Mouse (Mus musculus): ENCODE results near the gene Snx29. TPM values are rescaled to one million over a fixed set of nuclear protein-coding genes. Genes with fewer than 3 reads are reported as not detected.

Gene Snx29
- polyA plus RNA-seq, 1 experiment from 2014 or later: 13.2 TPM

- no peak overlapping the region for H3K4me2 ChIP-seq
- WGBS: 79% methylated on average over 10 of the region's 10 CpGs
- ATAC-seq (ENCODE audit: insufficient number of reproducible peaks, low FRiP score, low TSS enrichment, low read depth): no peak
Observed at GRCm38 (mm10) chr16:11589782-11590695, 267.3 kb downstream of the Snx29 start.

GRCm38 (mm10) chr16:11596599-11596998, 273.9 kb downstream of the Snx29 start:
- Histone ChIP-seq H3K4me1 (no peaks in the 10 kb centered on the region), H3K9ac (no peak overlapping the region), H3K4me3 (no peak overlapping the region), H3K4me2 (no peak overlapping the region), H3K36me3 (no peaks in the 10 kb centered on the region), H3K9me3 (no peaks in the 10 kb centered on the region), H3K27ac (no peak overlapping the region), H3K27me3 (no peaks in the 10 kb centered on the region)
- 86% methylated on average over 3 of the region's 3 CpGs for WGBS
- ATAC-seq (ENCODE audit: insufficient number of reproducible peaks, low FRiP score, low TSS enrichment, low read depth): no peak

More at GRCm38 (mm10) chr16:11589782-11590695, 267.3 kb downstream of the Snx29 start:
- H3K27ac ChIP-seq: no peak overlapping the region
- no peaks in the 10 kb centered on the region for H3K27me3 ChIP-seq
- H3K4me3 ChIP-seq: no peak overlapping the region
- 0 out of 2 replicates have a peak, but pooled peaks cover 3% of the 10 kb centered on the region for H3K36me3 ChIP-seq
- H3K9me3 ChIP-seq: no peaks in the 10 kb centered on the region
- no peak overlapping the region for H3K9ac ChIP-seq
- no peaks in the 10 kb centered on the region for H3K4me1 ChIP-seq

GRCm38 (mm10) chr16:11597769-11598168, 275.1 kb downstream of the Snx29 start:
- no peaks in the 10 kb centered on the region for H3K9me3 ChIP-seq
- no peak overlapping the region for H3K4me3 ChIP-seq
- no peak overlapping the region for H3K4me2 ChIP-seq
- ATAC-seq (ENCODE audit: insufficient number of reproducible peaks, low FRiP score, low TSS enrichment, low read depth): no peak
- H3K27ac ChIP-seq: no peak overlapping the region
- H3K27me3 ChIP-seq: no peaks in the 10 kb centered on the region
- H3K36me3 ChIP-seq: no peaks in the 10 kb centered on the region
- no peak overlapping the region for H3K9ac ChIP-seq
- WGBS: 42% methylated on average over 7 of the region's 7 CpGs
- no peaks in the 10 kb centered on the region for H3K4me1 ChIP-seq

- Histone ChIP-seq H3K27ac (no peak overlapping the region), H3K9me3 (no peaks in the 10 kb centered on the region), H3K4me2 (no peak overlapping the region), H3K4me1 (no peaks in the 10 kb centered on the region), H3K9ac (no peak overlapping the region), H3K27me3 (no peaks in the 10 kb centered on the region), H3K36me3 (no peaks in the 10 kb centered on the region), H3K4me3 (no peak overlapping the region)
- ATAC-seq (ENCODE audit: insufficient number of reproducible peaks, low FRiP score, low TSS enrichment, low read depth): no peak
- 41% methylated on average over 3 of the region's 3 CpGs for WGBS
Observed at GRCm38 (mm10) chr16:11599523-11599922, 276.8 kb downstream of the Snx29 start.

- no peak overlapping the region for H3K27ac ChIP-seq
- no peaks in the 10 kb centered on the region for H3K4me1 ChIP-seq
- WGBS: 93% methylated on average over 1 of the region's 1 CpGs
- H3K27me3 ChIP-seq: no peaks in the 10 kb centered on the region
- no peak overlapping the region for H3K9ac ChIP-seq
- H3K4me3 ChIP-seq: no peak overlapping the region
- H3K36me3 ChIP-seq: no peaks in the 10 kb centered on the region
- H3K9me3 ChIP-seq: no peaks in the 10 kb centered on the region
- no peak for ATAC-seq (ENCODE audit: insufficient number of reproducible peaks, low FRiP score, low TSS enrichment, low read depth)
- H3K4me2 ChIP-seq: no peak overlapping the region
Observed at GRCm38 (mm10) chr16:11601336-11602082, 278.8 kb downstream of the Snx29 start.

- Histone ChIP-seq H3K9ac (no peak overlapping the region), H3K4me1 (no peaks in the 10 kb centered on the region), H3K4me2 (no peak overlapping the region), H3K9me3 (no peaks in the 10 kb centered on the region), H3K36me3 (no peaks in the 10 kb centered on the region), H3K4me3 (no peak overlapping the region), H3K27ac (no peak overlapping the region), H3K27me3 (no peaks in the 10 kb centered on the region)
- WGBS: 71% methylated on average over 5 of the region's 5 CpGs
- ATAC-seq (ENCODE audit: insufficient number of reproducible peaks, low FRiP score, low TSS enrichment, low read depth): no peak
Observed at GRCm38 (mm10) chr16:11603667-11604422, 281.1 kb downstream of the Snx29 start.

- H3K27me3 ChIP-seq: no peaks in the 10 kb centered on the region
- no peaks in the 10 kb centered on the region for H3K4me1 ChIP-seq
- WGBS: 78% methylated on average over 3 of the region's 3 CpGs
- H3K9me3 ChIP-seq: no peaks in the 10 kb centered on the region
- no peak overlapping the region for H3K4me3 ChIP-seq
- no peak overlapping the region for H3K9ac ChIP-seq
- H3K4me2 ChIP-seq: no peak overlapping the region
- ATAC-seq (ENCODE audit: insufficient number of reproducible peaks, low FRiP score, low TSS enrichment, low read depth): no peak
- H3K36me3 ChIP-seq: no peaks in the 10 kb centered on the region
- no peak overlapping the region for H3K27ac ChIP-seq
Observed at GRCm38 (mm10) chr16:11612526-11613126, 289.9 kb downstream of the Snx29 start.

GRCm38 (mm10) chr16:11614401-11615014, 291.8 kb downstream of the Snx29 start:
- H3K4me3 ChIP-seq: no peak overlapping the region
- no peaks in the 10 kb centered on the region for H3K4me1 ChIP-seq
- no peaks in the 10 kb centered on the region for H3K36me3 ChIP-seq
- no peak overlapping the region for H3K4me2 ChIP-seq
- no peak for ATAC-seq (ENCODE audit: insufficient number of reproducible peaks, low FRiP score, low TSS enrichment, low read depth)
- no peak overlapping the region for H3K9ac ChIP-seq
- H3K9me3 ChIP-seq: no peaks in the 10 kb centered on the region
- no peaks in the 10 kb centered on the region for H3K27me3 ChIP-seq
- WGBS: 90% methylated on average over 3 of the region's 3 CpGs
- H3K27ac ChIP-seq: no peak overlapping the region

GRCm38 (mm10) chr16:11615633-11616032, 292.9 kb downstream of the Snx29 start:
- Histone ChIP-seq H3K4me1 (no peaks in the 10 kb centered on the region), H3K9me3 (no peaks in the 10 kb centered on the region), H3K27ac (no peak overlapping the region), H3K4me2 (no peak overlapping the region), H3K9ac (no peak overlapping the region), H3K27me3 (no peaks in the 10 kb centered on the region), H3K36me3 (no peaks in the 10 kb centered on the region), H3K4me3 (no peak overlapping the region)
- ATAC-seq (ENCODE audit: insufficient number of reproducible peaks, low FRiP score, low TSS enrichment, low read depth): no peak
- 39% methylated on average over 2 of the region's 2 CpGs for WGBS

- H3K4me1 ChIP-seq: no peaks in the 10 kb centered on the region
- H3K27ac ChIP-seq: no peak overlapping the region
- no peaks in the 10 kb centered on the region for H3K36me3 ChIP-seq
- H3K4me2 ChIP-seq: no peak overlapping the region
- ATAC-seq (ENCODE audit: insufficient number of reproducible peaks, low FRiP score, low TSS enrichment, low read depth): no peak
- no peaks in the 10 kb centered on the region for H3K27me3 ChIP-seq
- H3K4me3 ChIP-seq: no peak overlapping the region
- no peak overlapping the region for H3K9ac ChIP-seq
- H3K9me3 ChIP-seq: no peaks in the 10 kb centered on the region
- whole genome bisulfite sequencing: 79% methylated on average over 2 of the region's 2 CpGs
Observed at GRCm38 (mm10) chr16:11619951-11620350, 297.2 kb downstream of the Snx29 start.

GRCm38 (mm10) chr16:11621042-11621441, 298.3 kb downstream of the Snx29 start:
- Histone ChIP-seq H3K27me3 (no peaks in the 10 kb centered on the region), H3K36me3 (no peaks in the 10 kb centered on the region), H3K4me2 (no peak overlapping the region), H3K4me1 (no peaks in the 10 kb centered on the region), H3K27ac (no peak overlapping the region), H3K4me3 (no peak overlapping the region), H3K9me3 (no peaks in the 10 kb centered on the region), H3K9ac (no peak overlapping the region)
- WGBS: 78% methylated on average over 3 of the region's 3 CpGs
- ATAC-seq (ENCODE audit: insufficient number of reproducible peaks, low FRiP score, low TSS enrichment, low read depth): no peak

All from limb, embryonic 15.5 days (tissue).